Mouse (Mus musculus) lung, postnatal 4 days (tissue): ENCODE measurements at regions not wholly inside any gene's neighbourhood (a gene's known extent, or its start where the extent isn't known, plus 50 kb on each side); places are given as distances from the start of the nearest gene placed in this dataset.

Experiments used
- DNase-seq, 2 experiments: peaks; one replicate each; pipeline ENCODE4 v3.0.0; 2021

DNA sequence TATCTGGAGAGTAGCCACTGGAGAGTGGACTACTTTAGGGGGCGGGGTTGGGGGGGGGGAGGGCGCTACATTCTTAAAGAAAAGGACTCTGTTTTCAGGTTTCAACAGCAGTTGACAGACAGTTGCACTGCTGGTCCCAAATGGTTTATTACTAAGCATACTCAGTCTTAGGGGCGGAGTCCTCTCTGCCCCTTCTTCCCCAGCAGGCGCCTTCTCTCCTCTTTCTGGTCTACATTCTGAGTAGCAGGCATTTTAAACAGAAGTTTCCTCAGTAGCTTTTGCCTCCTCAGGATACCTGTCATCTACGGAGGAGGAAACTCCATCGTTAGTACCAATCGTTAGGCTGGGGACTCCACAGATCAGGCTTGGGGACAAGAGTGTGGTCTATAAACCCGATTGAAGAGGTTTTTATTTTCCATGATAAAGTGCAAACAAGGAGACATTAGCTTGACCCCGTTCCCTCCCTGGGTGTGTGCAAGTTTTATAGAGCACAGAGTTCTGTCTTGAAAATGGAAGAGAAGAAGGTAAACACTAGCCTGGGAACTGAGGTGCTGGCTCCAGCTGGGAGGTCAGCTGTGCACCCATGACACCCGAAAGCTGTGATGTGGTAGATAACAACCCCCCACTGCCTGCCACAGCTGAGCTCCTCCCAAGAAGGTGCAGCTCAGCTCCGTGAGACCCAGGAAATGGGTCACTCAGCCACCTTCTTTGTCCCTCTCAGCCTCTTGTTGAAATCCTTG lies 107.8 kb downstream of the Btg1 start:
- peak in 1 of 2 experiments; percentile 47 for DNase-seq

DNA sequence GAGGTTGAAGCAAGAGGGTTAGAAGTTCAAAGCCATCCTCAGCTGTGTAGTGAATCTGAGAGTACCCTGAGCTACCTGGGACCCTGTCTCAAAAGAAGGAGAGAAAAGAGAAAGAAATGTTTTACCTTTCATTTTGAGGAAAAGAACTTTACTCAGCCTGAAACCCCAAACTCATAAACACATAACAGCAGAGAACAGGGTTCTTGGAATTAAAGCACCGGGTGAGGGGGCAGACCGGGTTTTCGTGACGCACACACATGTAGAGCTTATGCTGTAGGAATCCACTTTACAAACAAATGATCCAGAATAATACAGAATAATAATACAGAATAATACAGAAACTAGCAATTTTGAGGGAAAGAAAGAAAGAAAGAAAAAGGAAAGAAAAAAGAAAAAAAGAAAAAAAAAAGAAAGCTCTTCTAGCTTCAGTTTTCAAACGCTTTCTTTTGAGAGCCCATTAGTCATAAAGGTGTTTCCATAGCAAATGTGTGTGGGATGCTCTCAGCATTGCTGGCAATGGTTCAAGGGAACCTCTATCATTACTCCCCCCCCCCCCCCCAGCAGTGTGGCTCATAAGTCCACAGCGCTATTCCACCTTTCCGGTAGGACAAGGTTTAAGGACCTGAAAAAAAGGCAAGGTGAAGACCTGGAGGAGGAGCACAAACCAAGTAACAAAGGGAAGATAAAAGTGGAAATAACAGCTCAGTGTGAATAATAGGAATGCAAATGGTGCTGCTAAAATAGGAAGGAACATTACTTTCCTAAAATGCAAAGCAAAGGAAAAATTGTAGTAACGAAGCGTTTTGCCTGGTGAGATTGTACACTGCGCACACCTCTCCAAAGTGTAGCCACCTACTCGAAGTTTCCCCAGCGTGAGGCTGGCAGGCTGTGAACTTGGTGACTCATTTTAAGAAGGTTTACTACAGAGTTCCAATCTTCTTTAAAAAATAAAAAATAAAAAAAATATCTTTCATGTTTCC lies 110.3 kb downstream of the Btg1 start:
- DNase-seq, result no peak

DNA sequence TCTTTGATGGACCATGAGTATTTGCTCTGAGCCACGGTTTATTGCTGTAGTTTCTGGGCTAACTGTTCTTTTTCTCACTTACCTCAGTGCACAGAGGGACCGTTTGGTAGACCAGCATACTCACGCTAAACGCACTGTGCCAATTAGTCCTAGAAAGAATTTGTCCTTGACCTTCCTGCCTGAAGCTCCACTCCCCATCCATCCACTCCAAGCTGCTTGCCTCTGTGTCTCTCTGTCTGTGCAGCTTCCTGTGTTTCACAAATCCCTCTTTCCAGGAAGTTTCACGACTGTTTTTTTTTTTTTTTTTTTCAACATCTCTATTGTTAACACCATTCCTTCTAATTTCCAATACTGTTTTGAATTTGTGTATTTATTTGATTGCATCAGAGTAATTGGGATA lies 116.8 kb downstream of the Btg1 start:
- DNase-seq, result no peak

DNA sequence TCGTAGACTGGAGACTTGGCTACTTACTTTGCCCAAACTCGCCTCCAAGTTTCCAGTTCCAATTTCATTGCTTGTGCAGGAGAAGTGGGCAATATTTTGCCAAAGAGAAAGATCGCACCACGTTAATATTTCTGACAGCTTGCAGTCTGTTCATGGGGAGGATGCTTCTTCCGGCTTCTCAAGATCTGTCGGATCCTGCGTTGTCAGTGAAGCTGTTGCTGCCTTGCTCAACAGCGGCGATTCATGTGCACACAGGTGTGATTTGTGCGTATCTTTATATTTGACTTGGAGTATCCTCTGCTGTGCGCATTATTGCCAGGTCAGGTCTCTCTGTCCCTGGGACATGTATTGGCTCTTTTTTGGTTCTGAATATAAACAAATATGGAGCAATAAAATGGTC lies 118.3 kb downstream of the Btg1 start:
- DNase-seq, result no peak

DNA sequence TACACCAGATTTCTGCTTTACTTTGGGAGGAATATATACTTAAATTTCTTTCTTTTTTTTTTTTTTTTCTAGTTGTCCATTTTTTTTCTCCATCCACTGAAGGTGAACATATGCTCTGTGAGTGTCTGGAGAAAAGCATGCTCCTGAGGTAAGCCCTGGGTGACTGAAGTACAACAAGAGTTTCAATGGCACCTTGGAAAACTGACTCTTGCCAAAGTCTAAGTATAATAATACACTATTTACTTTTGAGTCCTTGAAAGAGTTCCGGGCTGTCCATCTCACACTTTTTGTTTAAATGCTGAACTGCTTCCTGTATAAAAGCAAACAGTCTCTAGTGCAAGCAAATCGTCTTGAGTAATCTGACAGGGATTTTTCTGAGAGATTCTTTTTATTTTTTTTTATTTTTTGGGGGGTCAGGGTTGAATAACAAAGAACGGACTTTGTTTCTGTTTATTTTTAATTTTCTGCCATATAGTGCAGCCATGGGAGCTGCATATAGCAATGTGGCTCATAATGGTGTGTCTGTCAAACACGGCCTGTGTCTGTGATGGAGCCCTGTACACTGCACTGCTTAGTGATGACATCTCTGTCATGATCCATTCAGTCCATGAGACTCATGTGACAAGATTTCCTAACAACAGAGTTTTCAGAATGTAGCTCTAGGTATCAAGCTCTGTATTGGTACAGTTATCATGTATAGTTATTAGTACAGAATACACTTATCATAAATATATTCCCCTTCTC lies 119.3 kb downstream of the Btg1 start:
- no peak for DNase-seq

DNA sequence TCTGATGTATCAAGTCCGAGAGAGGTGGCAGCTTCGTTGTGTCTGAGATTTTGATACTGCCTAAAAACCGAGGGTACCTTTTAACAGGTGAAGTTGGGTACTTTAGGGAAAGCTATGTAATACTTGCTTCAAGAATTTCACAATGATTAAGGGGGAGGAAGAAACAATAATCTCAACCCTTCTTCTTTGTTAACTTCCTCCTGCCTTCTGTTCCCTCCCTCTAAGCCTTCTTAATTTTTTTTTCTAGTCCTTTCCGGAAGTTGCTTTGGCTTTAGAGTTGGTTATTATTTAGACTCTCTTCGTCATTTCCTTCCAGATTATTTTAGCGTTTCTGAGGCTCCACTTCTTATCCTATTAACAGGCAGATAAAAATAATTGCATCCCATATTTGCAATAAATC lies 121.2 kb downstream of the Btg1 start:
- DNase-seq, result no peak

DNA sequence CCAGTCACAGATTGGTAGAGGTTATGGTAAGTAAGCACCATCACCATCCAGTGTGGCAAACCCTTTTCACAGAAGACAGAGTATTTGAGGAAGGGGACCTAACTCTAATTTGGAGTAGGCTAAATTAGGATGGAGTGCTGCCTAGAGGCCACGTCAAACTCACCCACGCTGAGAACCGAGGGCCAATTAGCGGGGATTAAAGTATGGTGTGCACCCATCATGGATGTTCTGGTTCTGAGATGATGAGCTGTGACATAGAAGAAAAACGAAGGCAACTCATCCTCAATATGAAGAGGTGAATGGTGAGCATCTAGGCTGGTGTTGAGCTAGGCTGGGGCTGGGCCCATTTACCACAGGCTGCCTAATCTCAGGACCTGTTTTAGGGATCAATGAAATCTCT lies 121.8 kb downstream of the Btg1 start:
- DNase-seq, result no peak

DNA sequence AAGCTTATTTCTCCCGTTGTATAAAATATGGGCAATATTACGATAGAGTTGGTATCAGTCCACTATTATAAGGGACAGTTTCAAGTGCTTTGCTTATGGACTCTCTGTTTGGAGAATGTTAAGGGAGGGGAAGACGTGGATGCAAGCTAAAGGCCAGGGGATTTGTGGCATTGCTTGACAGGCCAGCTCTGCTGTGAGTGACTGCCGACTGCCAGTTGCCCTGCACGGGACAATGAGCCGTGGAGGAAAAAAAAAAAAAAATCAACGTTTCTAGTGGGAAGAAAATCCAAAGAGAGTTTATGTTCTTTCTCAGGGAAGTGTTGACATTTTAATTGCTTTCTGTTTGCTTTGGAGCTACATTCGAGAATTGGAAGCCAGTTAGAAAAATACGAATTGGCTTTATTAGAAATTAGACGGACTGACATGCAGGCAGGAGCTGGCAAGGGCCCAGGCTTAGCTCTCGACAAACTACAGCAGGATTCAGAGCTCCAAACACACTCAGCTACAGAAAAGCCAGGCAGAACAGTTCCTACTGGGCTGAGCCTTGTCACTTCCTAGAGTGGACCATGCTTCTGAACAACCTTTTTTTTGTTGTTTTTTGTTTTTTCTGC lies 127.5 kb downstream of the Btg1 start:
- peak; percentile 42 to 73 for DNase-seq

DNA sequence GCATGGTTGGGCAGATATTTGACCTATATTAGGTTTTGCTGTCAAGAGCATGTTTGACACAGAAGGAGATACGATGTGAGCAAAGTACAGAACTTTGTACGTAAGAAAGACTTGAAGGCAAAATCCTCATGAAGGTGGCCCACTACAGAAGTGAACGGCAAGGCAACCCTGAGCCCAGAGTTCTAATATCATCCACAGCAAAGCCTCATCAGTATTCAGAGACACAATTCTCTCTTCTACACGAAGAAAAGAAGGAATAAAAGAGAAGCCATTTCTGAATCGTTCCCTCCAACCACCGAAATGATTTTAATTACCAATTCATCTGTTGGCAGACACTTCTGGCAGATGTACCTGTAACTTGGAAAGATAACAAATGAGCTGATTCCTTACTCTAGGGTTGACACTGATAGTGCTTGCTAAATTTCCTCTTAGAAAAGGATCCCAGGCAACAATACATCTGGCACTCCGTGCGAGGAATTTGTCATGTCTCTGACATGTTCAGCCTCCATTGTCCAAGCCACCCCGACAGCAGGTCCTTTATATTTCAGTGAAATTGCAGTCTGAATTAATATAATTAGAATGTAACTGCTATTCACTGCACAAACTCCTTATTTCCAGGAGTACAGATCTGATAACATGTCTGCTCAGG lies 130.3 kb downstream of the Btg1 start:
- no peak for DNase-seq

DNA sequence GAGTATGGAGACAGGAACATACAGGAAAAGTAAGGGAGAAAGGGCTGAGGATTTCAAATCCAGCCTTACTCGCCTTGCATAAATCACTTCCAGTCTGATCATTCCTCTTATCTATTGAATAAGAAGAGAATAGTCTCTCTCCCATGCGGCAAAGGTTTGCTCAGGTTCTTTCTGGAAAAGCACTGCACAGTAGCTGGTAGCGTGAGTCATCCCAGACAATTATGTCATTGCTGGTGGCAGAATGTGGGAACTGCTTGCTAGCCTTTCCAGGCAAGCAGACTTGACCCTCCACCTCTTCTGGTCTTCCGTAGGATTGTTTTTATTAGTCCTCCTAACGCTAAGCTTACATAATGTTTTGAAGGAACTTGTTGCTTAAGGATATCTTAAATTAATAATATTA lies 134.1 kb downstream of the Btg1 start:
- DNase-seq, result peak in 1 of 2 experiments; percentile 34

DNA sequence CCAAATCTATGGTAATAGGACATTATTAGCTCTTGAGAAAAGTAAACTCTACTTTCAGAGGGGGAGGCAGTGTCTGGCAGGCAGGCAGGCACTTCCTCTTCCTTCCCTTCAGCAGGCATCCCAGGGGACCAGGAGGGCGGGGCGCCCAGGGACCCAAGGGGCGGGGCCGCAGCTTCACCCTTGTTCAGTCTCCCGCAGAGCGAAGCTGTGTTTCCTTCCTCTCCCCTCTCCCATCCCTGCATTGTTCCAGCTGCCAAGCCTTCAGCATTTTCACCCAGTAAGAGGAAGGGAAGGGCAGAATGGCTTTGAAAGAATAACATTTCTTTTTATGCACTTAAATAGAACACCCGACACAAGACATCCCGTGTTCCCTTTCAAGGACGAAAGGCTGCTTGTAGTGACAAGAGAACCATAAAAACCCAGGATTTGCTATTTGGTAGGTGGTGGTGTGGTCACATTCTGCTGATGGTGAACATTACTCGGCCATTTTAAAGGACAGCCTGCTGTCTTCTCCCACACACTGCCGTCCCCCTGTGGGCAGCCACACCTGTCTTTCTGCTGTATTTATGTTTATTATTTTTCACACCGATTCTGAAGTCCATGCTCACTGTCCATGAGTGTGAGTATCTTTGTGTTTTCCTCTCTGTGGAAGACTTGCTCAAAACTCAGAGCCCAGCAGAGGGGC lies 134.9 kb downstream of the Btg1 start:
- DNase-seq, result peak; percentile 93 to 95

DNA sequence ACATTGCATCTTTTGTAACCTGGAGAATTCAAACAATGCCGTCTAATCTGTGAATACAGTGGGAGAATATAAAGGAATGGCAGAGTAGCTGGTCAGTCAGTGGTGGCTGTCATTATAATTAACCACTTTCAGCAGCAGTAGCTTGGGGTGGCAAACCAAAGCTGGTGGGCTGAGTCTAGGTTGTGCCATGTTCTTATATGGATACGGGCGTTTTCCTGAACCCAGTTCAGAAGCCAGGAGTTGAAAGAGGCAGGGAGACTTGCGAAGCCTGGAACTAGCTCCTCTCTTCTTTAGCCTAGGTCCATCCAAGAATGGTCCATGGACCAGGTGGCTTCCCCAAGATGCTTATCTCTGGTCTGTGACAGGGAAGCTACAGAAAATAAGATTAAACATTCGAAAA lies 135.7 kb downstream of the Btg1 start:
- DNase-seq, result no peak

DNA sequence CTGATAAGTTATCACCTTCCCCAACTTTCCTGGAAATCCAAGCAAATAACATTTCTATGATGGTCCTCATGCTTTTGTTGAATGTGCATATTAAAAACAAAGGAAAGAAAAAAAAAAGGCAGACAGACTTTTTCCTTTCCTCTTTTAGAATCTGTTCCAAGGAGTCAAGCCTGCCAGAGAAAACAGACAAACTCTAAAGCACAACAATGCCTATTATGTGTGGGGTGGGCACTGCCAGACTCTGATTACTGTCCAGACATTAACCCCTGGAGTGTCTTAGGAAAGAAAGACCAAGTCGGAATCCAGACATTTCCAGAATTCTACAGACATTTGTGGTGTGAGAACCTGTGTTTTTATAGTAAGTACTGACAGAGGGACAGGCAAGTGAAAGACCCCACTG lies 136.7 kb downstream of the Btg1 start:
- no peak for DNase-seq

DNA sequence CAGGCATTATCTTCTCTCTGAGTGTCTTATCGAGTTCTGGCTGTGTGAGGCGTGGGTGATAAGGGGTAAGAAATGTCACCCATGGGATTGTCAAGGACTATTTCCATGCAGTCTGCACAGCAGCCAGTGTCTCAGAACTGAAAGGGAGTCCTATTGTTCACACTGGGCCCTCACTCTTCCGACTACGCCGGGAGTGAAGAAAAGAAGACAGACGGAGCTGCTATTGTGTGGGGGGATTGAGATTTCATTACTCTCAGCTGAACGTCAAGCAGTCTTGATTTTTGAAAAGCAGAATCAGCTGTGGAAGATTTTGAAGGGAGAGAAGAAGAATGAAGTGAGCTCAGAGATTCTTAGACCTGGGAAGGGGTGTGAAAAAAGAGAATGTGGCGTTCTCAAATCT lies 138.9 kb downstream of the Btg1 start:
- DNase-seq, result no peak

DNA sequence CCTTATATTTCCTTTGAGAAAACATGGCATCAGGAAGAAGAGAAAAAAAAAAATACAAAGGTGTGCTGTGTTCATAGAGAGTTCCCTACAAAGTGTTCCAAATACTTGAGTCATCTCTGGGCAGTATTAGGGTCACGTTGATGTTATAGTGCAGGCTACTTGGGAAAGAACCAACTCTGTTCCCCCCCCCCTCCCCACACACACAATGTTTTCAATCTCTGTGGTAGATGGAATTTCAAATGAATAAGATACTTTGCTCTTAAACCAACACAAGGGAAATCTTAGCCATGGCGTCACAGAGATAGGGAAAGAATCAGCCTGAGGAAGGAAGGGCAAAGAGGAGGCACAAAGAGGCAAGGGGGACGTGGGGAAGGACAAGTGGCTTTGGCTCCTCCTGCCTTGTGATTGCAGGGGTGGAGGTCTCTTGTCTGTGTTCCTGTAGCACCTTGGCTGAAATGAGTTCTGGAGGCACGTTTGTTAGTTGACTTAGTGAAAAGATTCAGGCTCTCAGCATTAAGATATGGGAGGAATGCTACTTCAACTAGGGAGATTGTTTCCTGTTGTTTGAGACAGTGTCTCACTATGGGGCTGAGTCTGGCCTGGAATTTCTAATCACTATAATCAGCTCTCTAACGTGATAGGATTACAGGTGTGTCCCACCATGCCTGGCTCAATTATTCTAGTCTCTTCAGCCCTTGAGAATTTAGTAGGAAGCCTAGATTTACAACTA lies 139.7 kb downstream of the Btg1 start:
- DNase-seq, result peak in 1 of 2 experiments; percentile 22

DNA sequence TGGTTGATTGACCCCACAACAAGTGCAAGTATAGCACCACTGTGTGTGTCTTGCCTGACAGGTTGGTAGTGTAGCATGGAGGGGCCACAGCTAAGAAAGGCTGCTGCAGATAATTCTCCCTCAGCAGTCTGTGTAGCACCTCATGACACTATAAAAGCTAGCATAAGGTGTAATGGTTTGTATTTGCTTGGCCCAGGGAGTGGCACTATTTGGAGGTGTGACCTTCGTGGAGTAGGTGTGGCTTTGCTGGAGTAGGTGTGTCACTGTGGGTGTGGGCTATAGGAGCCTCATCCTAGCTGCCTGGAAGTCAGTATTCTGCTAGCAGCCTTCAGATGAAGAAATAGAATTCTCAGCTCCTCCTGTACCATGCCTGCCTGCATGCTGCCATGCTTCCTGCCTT lies 140.5 kb downstream of the Btg1 start:
- DNase-seq, result no peak

DNA sequence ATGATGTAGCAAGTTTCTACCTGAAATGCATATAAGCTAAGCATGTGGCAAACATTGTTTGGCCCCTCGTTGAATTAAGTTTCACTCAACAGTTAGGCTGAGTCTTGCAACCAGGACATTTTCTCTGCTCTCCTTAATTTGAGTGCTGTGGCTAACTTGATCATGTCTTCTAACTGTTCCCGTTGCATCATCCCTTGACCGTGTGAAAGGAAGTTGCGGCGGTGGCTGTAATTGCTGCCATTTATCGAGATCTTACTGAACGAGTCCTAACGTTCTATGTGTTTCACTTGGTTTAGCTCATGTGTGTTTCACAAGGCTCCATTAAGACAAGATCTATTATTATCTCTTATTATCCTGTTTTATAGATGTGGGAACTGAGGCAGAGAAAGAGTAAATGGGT lies 144.8 kb downstream of the Btg1 start:
- DNase-seq, result no peak

DNA sequence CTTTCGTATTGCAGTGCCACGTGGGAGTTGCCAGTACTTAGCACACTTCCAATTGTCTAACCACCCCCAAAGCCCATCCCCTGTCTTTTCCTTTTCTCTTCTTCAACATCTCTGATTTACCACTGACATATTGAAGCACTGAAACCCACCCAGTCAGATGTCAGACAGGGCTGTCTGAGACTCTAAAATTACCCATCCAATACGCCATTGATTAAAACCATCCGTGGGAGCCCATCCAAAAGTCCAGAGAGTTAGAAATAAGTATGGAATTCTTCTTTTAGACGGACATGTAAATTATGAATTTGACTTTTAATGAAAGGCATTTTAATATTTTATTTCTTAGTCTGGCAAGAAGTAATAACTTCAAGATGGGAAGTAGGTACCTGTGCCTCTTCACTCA lies 148.8 kb downstream of the Btg1 start:
- no peak for DNase-seq

DNA sequence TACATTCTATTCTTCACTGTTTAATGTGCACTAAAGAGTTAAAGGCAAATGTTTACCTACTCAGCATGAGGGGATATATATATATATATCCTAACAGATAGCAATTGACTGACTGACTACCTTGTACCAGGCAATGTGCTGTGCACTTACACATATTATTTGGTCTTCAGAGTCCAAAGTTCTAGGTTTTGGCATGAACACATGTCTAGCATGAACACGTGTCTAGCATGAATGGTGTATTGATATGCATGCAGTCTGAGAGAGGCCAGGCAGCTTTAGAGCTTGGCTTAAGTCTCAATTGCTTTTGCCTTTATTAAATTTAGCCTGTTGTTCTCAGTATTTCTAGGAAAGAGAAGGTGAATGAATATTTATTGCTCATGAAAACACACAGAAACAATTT lies 161.4 kb downstream of the Btg1 start:
- no peak for DNase-seq

DNA sequence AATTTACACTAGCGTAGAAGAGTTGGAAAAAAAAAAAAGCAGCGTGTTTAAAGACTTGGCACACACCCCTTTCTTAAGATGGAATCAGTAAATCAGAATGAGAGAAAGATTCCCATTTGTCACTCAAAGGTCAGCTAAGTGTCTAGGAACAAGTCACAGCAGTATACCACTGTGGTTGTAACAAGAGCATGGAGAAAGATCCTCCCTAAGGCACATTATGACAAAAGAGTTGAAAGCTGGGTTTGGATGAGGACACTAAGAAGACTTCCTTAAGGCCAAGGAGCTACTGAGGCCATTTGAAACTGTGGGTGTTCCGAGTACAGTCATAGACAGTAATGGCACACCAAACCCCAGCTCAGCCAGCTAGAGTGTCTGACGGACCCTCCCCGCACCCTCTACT lies 167.2 kb downstream of the Btg1 start:
- DNase-seq, result no peak
